Mouse (Mus musculus) macrophage (primary cell): ENCODE measurements around the gene Ifitm2. TPM values are rescaled to one million over a fixed set of nuclear protein-coding genes. Genes with fewer than 3 reads are reported as not detected.

Source experiments
- H3K27ac ChIP-seq: fragments of 350-480 bp; formaldehyde crosslinking; 2 replicates; pipeline ENCODE4 v1.9.0; 2021
- H3K36me3 ChIP-seq: fragments of 350-480 bp; formaldehyde crosslinking; 2 replicates; pipeline ENCODE4 v1.9.0; 2021; ENCODE audit errors: inconsistent target
- H3K4me3 ChIP-seq: fragments of 350-480 bp; formaldehyde crosslinking; 2 replicates; pipeline ENCODE4 v1.9.0; 2021; ENCODE audit errors: inconsistent target
- H3K79me2 ChIP-seq: fragments of 350-480 bp; formaldehyde crosslinking; 2 replicates; pipeline ENCODE4 v1.9.0; 2021; ENCODE audit errors: inconsistent target
- WGBS: methylation state at CpG from one replicate; pipeline ENCODE4 v1.1.7; 2026; ENCODE audit warnings: inconsistent platforms; ENCODE audit not compliant: missing documents; 5-methylcytosine and 5-hydroxymethylcytosine counted together
- polyA plus RNA-seq: library from polyadenylated mRNA; stranded (reverse); fragments of 250-400 nt; gene quantifications from 3 replicates; pipeline ENCODE4 v1.2.4, GENCODE M21; 2018; ENCODE audit warnings: inconsistent platforms

Ifitm2 gene
- polyA plus RNA-seq, 1 experiment from 2014 or later, result 749 TPM

DNA sequence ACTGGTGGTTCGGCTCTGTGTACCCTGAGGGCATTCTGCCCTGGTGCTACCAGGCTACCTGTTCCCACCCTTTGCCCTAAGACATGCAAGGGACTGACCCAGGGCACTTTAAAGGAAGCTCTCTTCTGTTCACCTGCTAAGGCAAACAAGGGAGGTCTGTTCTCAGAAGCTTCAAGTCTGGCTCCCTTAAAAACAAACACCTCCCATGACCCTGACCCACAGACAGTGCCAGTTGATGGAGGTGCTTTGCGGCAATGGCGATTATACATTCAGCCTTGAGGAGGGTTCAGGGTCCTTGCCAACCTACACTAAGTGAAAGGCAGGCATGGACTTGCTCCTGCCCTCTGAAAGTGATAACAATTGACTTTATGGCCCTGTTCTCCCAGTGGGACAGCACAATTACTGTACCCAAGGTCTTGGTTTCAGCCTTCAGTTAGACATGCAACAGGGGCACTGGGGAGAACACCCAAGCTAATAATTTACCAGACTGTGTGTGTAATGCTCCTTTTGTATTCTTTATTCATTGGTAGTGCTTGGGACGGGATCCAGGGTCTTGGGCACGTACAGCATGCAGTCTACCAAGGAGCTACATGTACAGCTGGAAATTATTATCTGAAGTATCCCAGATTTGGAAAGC, 42.8 kb downstream of the Ifitm2 start:
- H3K27ac ChIP-seq, result peak overlapping the region; percentile 38; the same call in 1 of the 2 replicates
- no peaks in the 10 kb centered on the region for H3K36me3 ChIP-seq
- no peaks in the 10 kb centered on the region for H3K79me2 ChIP-seq
- 92% methylated on average over 5 of the region's 5 CpGs for WGBS
- no peak overlapping the region for H3K4me3 ChIP-seq

DNA sequence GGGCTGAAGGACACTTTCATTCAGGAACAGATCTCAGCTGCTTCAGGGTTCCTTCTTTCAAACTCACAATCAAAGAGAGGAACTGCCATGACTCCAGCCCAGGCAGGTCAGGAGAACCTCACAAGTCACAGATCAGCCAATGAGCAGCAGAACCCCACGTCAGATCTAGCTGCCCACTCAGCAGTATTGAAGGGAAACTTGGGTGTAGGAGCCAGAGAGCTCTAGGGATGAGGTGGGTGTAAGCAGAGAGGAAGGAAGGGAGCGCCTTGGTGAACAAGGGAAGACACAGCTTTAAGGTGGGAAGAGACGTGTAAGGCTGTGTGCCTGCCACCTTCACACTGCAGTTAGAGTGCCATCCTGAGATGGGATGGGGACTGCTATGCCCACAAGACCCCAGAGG, 43.5 kb downstream of the Ifitm2 start:
- no peaks in the 10 kb centered on the region for H3K36me3 ChIP-seq
- H3K4me3 ChIP-seq, result no peak overlapping the region
- WGBS, result 49% methylated on average over 3 of the region's 3 CpGs
- H3K79me2 ChIP-seq, result no peaks in the 10 kb centered on the region
- H3K27ac ChIP-seq, result peak overlapping the region; percentile 38; the same call in 1 of the 2 replicates

DNA sequence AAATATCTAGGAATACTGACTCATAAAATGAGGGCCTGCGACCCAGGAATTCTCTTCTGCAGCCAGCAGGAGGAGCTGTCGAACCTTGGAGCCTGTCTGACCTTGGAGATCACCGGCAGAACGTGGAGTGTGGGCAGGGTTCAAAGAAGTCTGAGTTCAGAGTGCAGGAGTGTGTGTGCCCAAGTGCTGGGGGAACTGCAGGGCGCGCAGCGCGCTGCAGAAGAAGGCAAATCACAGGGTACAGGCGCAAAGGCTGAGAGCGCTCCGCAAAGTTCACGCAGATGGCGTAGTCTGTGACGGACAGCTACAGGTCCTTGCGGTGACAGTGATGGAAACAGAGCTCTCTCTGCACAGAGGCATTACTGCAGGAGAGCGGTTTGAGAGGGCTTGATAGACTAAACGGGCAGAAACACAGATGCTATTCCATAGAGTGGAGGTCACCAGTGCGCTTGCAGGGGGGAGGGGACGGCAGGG, 47.1 kb downstream of the Ifitm2 start:
- H3K4me3 ChIP-seq, result peak overlapping the region; percentile 13; the same call in 1 of the 2 replicates
- WGBS, result 5% methylated on average over 19 of the region's 19 CpGs
- no peak overlapping the region for H3K27ac ChIP-seq
- no peaks in the 10 kb centered on the region for H3K79me2 ChIP-seq
- no peaks in the 10 kb centered on the region for H3K36me3 ChIP-seq

DNA sequence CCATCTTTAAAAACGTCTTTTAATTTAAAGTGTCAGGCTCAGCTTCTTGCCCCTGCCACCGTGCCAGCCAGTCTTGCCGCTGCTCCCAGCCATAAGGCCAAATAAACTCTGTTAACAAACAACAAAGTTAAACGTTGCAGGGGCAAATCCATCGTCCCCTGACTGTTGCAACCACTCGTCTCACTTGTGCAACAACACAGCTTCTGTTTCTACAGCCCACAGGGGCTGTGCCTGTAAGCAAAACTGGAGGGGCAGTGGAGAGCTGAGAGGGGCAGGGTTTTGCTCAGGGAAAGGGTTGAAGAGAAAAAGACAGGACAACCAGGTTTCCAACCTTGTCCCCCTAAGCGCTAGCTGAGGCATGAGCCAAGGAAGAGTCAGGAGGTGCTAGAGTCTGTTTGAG, 47.6 kb downstream of the Ifitm2 start:
- Histone ChIP-seq H3K79me2 (no peaks in the 10 kb centered on the region), H3K27ac (no peak overlapping the region), H3K36me3 (no peaks in the 10 kb centered on the region), H3K4me3 (no peak overlapping the region)
- WGBS, result 49% methylated on average over 7 of the region's 7 CpGs

DNA sequence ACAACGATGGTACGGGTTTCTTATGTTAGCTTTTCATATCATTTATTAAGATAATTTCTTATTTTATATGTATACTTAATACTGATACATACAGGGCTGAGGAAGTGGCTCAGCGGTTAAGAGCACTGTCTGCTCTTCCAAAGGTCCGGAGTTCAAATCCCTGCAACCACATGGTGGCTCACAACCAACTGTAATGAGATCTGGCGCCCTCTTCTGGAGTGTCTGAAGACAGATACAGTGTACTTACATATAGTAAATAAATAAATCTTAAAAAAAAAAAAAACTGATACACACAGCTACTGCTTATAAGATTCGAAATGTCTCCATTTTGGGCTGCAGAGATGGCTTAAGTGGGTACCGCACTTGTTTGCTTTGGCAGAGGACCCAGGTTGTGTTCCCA, 48.1 kb downstream of the Ifitm2 start:
- 85% methylated on average over 7 of the region's 7 CpGs for WGBS
- Histone ChIP-seq H3K27ac (no peak overlapping the region), H3K79me2 (no peaks in the 10 kb centered on the region), H3K36me3 (no peaks in the 10 kb centered on the region), H3K4me3 (no peak overlapping the region)

DNA sequence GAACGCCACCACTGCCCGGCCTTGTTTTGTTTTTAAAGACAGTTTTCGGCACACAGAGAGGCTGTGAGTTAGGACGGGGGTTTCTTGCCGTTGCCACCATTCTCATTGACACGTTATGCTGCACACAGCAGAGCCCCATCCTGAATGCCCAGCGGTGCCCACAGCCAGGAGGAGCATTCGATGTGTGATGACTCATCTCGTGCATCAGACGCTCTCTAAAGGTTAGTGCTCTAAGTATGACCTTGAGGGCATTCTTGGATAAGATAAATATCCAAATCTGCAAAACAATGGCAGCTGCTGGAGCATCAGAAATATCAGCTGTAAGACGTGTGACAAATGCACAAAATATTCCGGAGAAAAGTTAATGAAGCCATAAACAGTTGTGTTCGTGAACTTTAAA, 48.7 kb downstream of the Ifitm2 start:
- Histone ChIP-seq H3K36me3 (no peaks in the 10 kb centered on the region), H3K4me3 (no peak overlapping the region), H3K79me2 (no peaks in the 10 kb centered on the region), H3K27ac (no peak overlapping the region)
- 92% methylated on average over 13 of the region's 13 CpGs for WGBS

DNA sequence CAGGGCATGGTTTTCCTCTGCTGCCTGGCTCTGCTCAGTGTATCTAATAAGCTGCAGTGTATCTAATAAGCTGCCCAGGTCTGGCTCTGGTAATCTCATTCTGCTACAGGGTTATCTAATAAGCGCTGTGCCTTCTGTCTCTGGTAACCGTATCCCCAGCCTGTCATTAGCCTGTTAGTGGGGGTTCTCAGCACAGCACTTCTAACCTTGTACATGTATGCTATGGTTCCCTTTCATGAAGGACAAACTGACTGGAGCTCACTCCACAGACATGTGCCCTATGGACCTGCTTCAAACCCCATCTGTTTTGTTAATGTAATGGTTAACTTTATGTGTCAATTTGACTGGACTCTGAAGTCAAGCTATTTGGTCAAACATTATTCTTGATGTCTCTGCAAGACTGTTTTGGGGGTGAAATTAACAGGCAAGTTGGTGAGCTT, 50.1 kb downstream of the Ifitm2 start:
- Histone ChIP-seq H3K36me3 (no peaks in the 10 kb centered on the region), H3K4me3 (no peak overlapping the region), H3K27ac (no peak overlapping the region), H3K79me2 (no peaks in the 10 kb centered on the region)
- 92% methylated on average over 2 of the region's 2 CpGs for WGBS

Other genes starting within 250 kb of the Ifitm2 start
- gene Cyp2e1, start 192.2 kb downstream of the Ifitm2 start, polyA plus RNA-seq, result not detected in 3 replicates
- gene Syce1, start 168.1 kb downstream of the Ifitm2 start, polyA plus RNA-seq, result 0.50 to 0.64 TPM in 2 of 3 replicates, not detected in the other
- 0.17 to 0.31 TPM (median 0.19 TPM) in 3 replicates for gene Zfp941, start 133.8 kb downstream of the Ifitm2 start, polyA plus RNA-seq
- not detected in 3 replicates for gene Urah, start 121.0 kb downstream of the Ifitm2 start, polyA plus RNA-seq
- not detected in 3 replicates for gene Scgb1c1, start 110.4 kb downstream of the Ifitm2 start, polyA plus RNA-seq
- gene Odf3, start 108.2 kb downstream of the Ifitm2 start, polyA plus RNA-seq, result not detected in 3 replicates
- gene Gm45785, start 99.7 kb downstream of the Ifitm2 start, polyA plus RNA-seq, result not detected in 3 replicates
- gene Ric8a, start 99.0 kb downstream of the Ifitm2 start, polyA plus RNA-seq, result 18.7 to 48.4 TPM (median 41.3 TPM) in 3 replicates
- 8.0 to 19.0 TPM (median 14.4 TPM) in 3 replicates for gene Bet1l, start 98.4 kb downstream of the Ifitm2 start, polyA plus RNA-seq
- 77.6 to 104 TPM (median 78.6 TPM) in 3 replicates for gene Psmd13, start 74.0 kb downstream of the Ifitm2 start, polyA plus RNA-seq
- gene Sirt3, start 73.7 kb downstream of the Ifitm2 start, polyA plus RNA-seq, result 4.8 to 16.9 TPM (median 7.6 TPM) in 3 replicates
- gene Cox8b, start 55.5 kb downstream of the Ifitm2 start, polyA plus RNA-seq, result not detected in 3 replicates
- not detected in 3 replicates for gene Nlrp6, start 35.1 kb downstream of the Ifitm2 start, polyA plus RNA-seq
- 6.3 to 9.2 TPM (median 7.2 TPM) in 3 replicates for gene Pgghg, start 14.6 kb downstream of the Ifitm2 start, polyA plus RNA-seq
- gene Ifitm5, start 5.7 kb downstream of the Ifitm2 start, polyA plus RNA-seq, result 0.30 to 1.0 TPM in 2 of 3 replicates, not detected in the other
- gene Gm45717, start 50 bp downstream of the Ifitm2 start, polyA plus RNA-seq, result 0.87 TPM in 1 of 3 replicates, not detected in the others
- gene Ifitm1, start 11.2 kb upstream of the Ifitm2 start, polyA plus RNA-seq, result 4.7 to 18.2 TPM (median 4.8 TPM) in 3 replicates
- gene Ifitm3, start 54.8 kb upstream of the Ifitm2 start, polyA plus RNA-seq, result 596 to 2,531 TPM (median 1,114 TPM) in 3 replicates
- 4.1 to 21.4 TPM (median 7.4 TPM) in 3 replicates for gene Ifitm6, start 61.9 kb upstream of the Ifitm2 start, polyA plus RNA-seq
- not detected in 3 replicates for gene Gm17387, start 73.1 kb upstream of the Ifitm2 start, polyA plus RNA-seq
- gene B4galnt4, start 105.1 kb upstream of the Ifitm2 start, polyA plus RNA-seq, result not detected in 3 replicates
- gene Pkp3, start 122.2 kb upstream of the Ifitm2 start, polyA plus RNA-seq, result not detected in 3 replicates
- 0.50 to 2.0 TPM (median 0.58 TPM) in 3 replicates for gene Sigirr, start 144.6 kb upstream of the Ifitm2 start, polyA plus RNA-seq
- not detected in 3 replicates for gene Ano9, start 161.8 kb upstream of the Ifitm2 start, polyA plus RNA-seq
- 12.0 to 19.0 TPM (median 15.6 TPM) in 3 replicates for gene Ptdss2, start 166.4 kb upstream of the Ifitm2 start, polyA plus RNA-seq
- 93.2 to 290 TPM (median 289 TPM) in 3 replicates for gene Rnh1, start 216.9 kb upstream of the Ifitm2 start, polyA plus RNA-seq
- 31.1 to 73.7 TPM (median 35.0 TPM) in 3 replicates for gene Hras, start 238.0 kb upstream of the Ifitm2 start, polyA plus RNA-seq
- gene Lrrc56, start 238.2 kb upstream of the Ifitm2 start, polyA plus RNA-seq, result 1.2 to 3.9 TPM (median 2.3 TPM) in 3 replicates